Mouse (Mus musculus): ENCODE results near the gene Ehmt1.

DNA sequence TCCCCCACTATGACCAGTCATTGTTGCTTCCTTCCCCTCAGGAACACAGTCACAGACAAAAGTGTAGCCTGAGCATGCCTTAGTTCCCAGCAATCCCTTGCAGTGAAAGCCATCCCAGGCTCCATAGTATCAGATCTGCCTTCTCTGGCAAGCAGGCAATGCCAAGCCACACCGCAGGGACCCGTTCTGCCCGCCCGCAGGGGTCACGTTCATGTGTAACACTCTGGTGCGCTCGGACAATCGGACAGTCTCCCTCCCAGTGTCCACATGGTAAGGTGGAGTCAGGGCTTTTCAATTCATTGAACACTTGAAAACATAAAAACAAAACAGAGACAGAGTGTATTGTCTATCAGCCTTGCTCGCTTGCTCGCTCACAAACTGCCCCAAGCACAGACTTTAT, 111.7 kb downstream of the Ehmt1 start:
- TF ChIP-seq CTCF (IDR thresholded peaks at IDR 0.05; ENCODE audit: low read depth) (no peak), EP300 (IDR thresholded peaks at IDR 0.05; ENCODE audit: low read depth) (no peak)

Data from liver, postnatal 0 days (tissue).